Mouse (Mus musculus): Measurements from ENCODE around the gene Fga. TPM values are rescaled to one million over a fixed set of nuclear protein-coding genes. Genes with fewer than 3 reads are reported as not detected.

Gene Fga
- not detected in 2 replicates for polyA plus RNA-seq (2021; fragmentation: Nextera tagmentation)
- long read RNA-seq, experiment 1, result 0 reads
- long read RNA-seq, experiment 2, result 0 reads

GRCm38 (mm10) chr3:83025475-83026301 lies at the start of gene Fga:
Gene Fga (plus strand): TSS chr3:83026076.

DNA sequence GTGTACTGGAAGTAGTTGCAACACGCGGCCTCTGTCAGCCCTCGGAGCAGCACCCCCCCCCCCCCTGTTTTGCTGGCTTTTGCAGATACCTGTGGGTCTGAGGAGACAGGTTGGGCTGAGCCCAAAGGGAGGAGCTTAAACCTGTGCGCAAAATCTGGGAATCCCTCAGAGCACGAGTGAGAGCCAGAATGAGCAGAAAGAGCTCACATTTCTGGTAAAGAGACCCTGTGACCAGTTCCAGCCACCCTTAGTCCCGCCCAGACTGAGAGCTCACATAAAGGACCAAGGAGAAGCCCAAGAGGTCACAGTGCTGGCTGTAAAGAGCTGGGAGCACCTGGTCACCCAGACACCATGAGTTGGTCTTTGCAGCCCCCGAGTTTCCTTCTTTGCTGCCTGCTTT lies 18.3 kb upstream of the Fga start, which contains the start of gene Fgg:
TSS of gene Fgg (plus strand) at position 168 of the 400 bp plus-strand sequence.

DNA sequence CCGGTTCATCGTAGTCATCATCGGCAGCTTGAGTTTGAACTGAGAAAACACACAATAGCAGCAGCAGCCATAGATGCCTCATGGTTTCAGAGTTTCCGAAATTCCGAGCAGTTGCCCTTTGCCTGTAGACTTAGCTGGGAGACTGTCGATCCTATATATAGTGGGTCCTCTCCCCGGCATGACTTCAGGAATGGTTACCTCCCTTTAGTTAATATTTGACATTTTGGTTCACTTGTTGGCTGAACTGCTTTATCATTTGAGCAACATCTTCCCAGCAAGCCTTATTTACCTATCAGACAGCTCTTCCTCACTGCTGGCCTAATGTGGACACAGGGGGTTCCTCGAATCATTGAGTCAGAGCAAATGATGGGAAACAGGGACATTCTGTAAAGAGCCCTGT lies 23.8 kb downstream of the Fga start, which contains the start of gene Fgb:
TSS of gene Fgb (minus strand) at position 184 of the 400 bp plus-strand sequence.

GRCm38 (mm10) chr3:83055281-83056038 lies 29.6 kb downstream of the Fga start, which contains the start of gene Plrg1:
Gene Plrg1 (plus strand): TSS chr3:83055522.

Other genes with a start within 250 kb of the Fga start
- gene Rbm46, start 149.6 kb upstream of the Fga start, polyA plus RNA-seq (2021; fragmentation: Nextera tagmentation), result 0.78 and 1.1 TPM in 2 replicates
- 0.03 and 0.04 TPM in 2 replicates for gene Lrat, start 122.1 kb upstream of the Fga start, polyA plus RNA-seq (2021; fragmentation: Nextera tagmentation)
- gene Fgg, start 18.4 kb upstream of the Fga start, polyA plus RNA-seq (2021; fragmentation: Nextera tagmentation), result 0.18 and 0.46 TPM in 2 replicates
- not detected in 2 replicates for gene Fgb, start 23.8 kb downstream of the Fga start, polyA plus RNA-seq (2021; fragmentation: Nextera tagmentation)
- gene Plrg1, start 29.4 kb downstream of the Fga start, polyA plus RNA-seq (2021; fragmentation: Nextera tagmentation), result 50.5 and 51.1 TPM in 2 replicates
- 0.31 and 0.38 TPM in 2 replicates for gene Dchs2, start 101.9 kb downstream of the Fga start, polyA plus RNA-seq (2021; fragmentation: Nextera tagmentation)